Mouse (Mus musculus): Measurements from ENCODE around the gene Ppm1b. TPM values are rescaled to one million over a fixed set of nuclear protein-coding genes. Genes with fewer than 3 reads are reported as not detected.

The Ppm1b gene
- polyA plus RNA-seq, 1 experiment from 2014 or later: 63.4 TPM

- Histone ChIP-seq H3K4me2 (replicated peaks; ENCODE audit: low read depth, low read length) (no peak overlapping the region), H3K4me3 (ENCODE audit: low read depth, low read length) (no peak overlapping the region), H3K36me3 (ENCODE audit: control insufficient read depth, insufficient read depth, low read length) (no peaks in the 10 kb centered on the region), H3K4me1 (ENCODE audit: control insufficient read depth, insufficient read depth, low read length) (no peaks in the 10 kb centered on the region), H3K9ac (replicated peaks; ENCODE audit: low read depth, low read length) (no peak overlapping the region), H3K27ac (ENCODE audit: low read length) (no peak overlapping the region), H3K27me3 (ENCODE audit: control insufficient read depth, insufficient read depth, low read length) (no peaks in the 10 kb centered on the region), H3K9me3 (ENCODE audit: control insufficient read depth, low read depth, low read length) (no peaks in the 10 kb centered on the region)
- WGBS: 91% methylated on average over 5 of the region's 5 CpGs
- no peak for ATAC-seq (ENCODE audit: insufficient number of reproducible peaks, insufficient read depth, low FRiP score, low read depth)
These were observed 19.7 kb upstream of the Ppm1b start for GRCm38 (mm10) chr17:84936809-84937208.

GRCm38 (mm10) chr17:84937220-84937619, 19.3 kb upstream of the Ppm1b start:
- ATAC-seq (ENCODE audit: insufficient number of reproducible peaks, insufficient read depth, low FRiP score, low read depth): no peak
- Histone ChIP-seq H3K4me1 (ENCODE audit: control insufficient read depth, insufficient read depth, low read length) (no peaks in the 10 kb centered on the region), H3K4me2 (replicated peaks; ENCODE audit: low read depth, low read length) (no peak overlapping the region), H3K36me3 (ENCODE audit: control insufficient read depth, insufficient read depth, low read length) (no peaks in the 10 kb centered on the region), H3K9me3 (ENCODE audit: control insufficient read depth, low read depth, low read length) (no peaks in the 10 kb centered on the region), H3K27ac (ENCODE audit: low read length) (no peak overlapping the region), H3K9ac (replicated peaks; ENCODE audit: low read depth, low read length) (no peak overlapping the region), H3K4me3 (ENCODE audit: low read depth, low read length) (no peak overlapping the region), H3K27me3 (ENCODE audit: control insufficient read depth, insufficient read depth, low read length) (no peaks in the 10 kb centered on the region)
- WGBS: 90% methylated on average over 7 of the region's 7 CpGs

- no peak overlapping the region for H3K4me2 ChIP-seq (replicated peaks; ENCODE audit: low read depth, low read length)
- no peak overlapping the region for H3K4me3 ChIP-seq (ENCODE audit: low read depth, low read length)
- 92% methylated on average over 4 of the region's 4 CpGs for WGBS
- H3K27me3 ChIP-seq (ENCODE audit: control insufficient read depth, insufficient read depth, low read length): no peaks in the 10 kb centered on the region
- H3K9ac ChIP-seq (replicated peaks; ENCODE audit: low read depth, low read length): no peak overlapping the region
- H3K9me3 ChIP-seq (ENCODE audit: control insufficient read depth, low read depth, low read length): no peaks in the 10 kb centered on the region
- no peaks in the 10 kb centered on the region for H3K36me3 ChIP-seq (ENCODE audit: control insufficient read depth, insufficient read depth, low read length)
- H3K4me1 ChIP-seq (ENCODE audit: control insufficient read depth, insufficient read depth, low read length): no peaks in the 10 kb centered on the region
- ATAC-seq (ENCODE audit: insufficient number of reproducible peaks, insufficient read depth, low FRiP score, low read depth): no peak
- H3K27ac ChIP-seq (ENCODE audit: low read length): no peak overlapping the region
These were observed 18.3 kb upstream of the Ppm1b start for GRCm38 (mm10) chr17:84938215-84938614.

- H3K4me1 ChIP-seq (ENCODE audit: control insufficient read depth, insufficient read depth, low read length): no peaks in the 10 kb centered on the region
- no peaks in the 10 kb centered on the region for H3K9me3 ChIP-seq (ENCODE audit: control insufficient read depth, low read depth, low read length)
- H3K9ac ChIP-seq (replicated peaks; ENCODE audit: low read depth, low read length): no peak overlapping the region
- 78% methylated on average over 9 of the region's 9 CpGs for WGBS
- H3K4me2 ChIP-seq (replicated peaks; ENCODE audit: low read depth, low read length): no peak overlapping the region
- no peaks in the 10 kb centered on the region for H3K27me3 ChIP-seq (ENCODE audit: control insufficient read depth, insufficient read depth, low read length)
- H3K4me3 ChIP-seq (ENCODE audit: low read depth, low read length): no peak overlapping the region
- no peak for ATAC-seq (ENCODE audit: insufficient number of reproducible peaks, insufficient read depth, low FRiP score, low read depth)
- H3K27ac ChIP-seq (ENCODE audit: low read length): no peak overlapping the region
- H3K36me3 ChIP-seq (ENCODE audit: control insufficient read depth, insufficient read depth, low read length): no peaks in the 10 kb centered on the region
These were observed 16.4 kb upstream of the Ppm1b start for GRCm38 (mm10) chr17:84940017-84940731.

- Histone ChIP-seq H3K4me3 (ENCODE audit: low read depth, low read length) (no peak overlapping the region), H3K27me3 (ENCODE audit: control insufficient read depth, insufficient read depth, low read length) (no peaks in the 10 kb centered on the region), H3K4me2 (replicated peaks; ENCODE audit: low read depth, low read length) (no peak overlapping the region), H3K9me3 (ENCODE audit: control insufficient read depth, low read depth, low read length) (no peaks in the 10 kb centered on the region), H3K4me1 (ENCODE audit: control insufficient read depth, insufficient read depth, low read length) (no peaks in the 10 kb centered on the region), H3K9ac (replicated peaks; ENCODE audit: low read depth, low read length) (no peak overlapping the region), H3K27ac (ENCODE audit: low read length) (no peak overlapping the region), H3K36me3 (ENCODE audit: control insufficient read depth, insufficient read depth, low read length) (no peaks in the 10 kb centered on the region)
- 85% methylated on average over 13 of the region's 13 CpGs for WGBS
- ATAC-seq (ENCODE audit: insufficient number of reproducible peaks, insufficient read depth, low FRiP score, low read depth): no peak
These were observed 15.2 kb upstream of the Ppm1b start for GRCm38 (mm10) chr17:84941291-84941868.

- 74% methylated on average over 10 of the region's 10 CpGs for WGBS
- Histone ChIP-seq H3K9ac (replicated peaks; ENCODE audit: low read depth, low read length) (no peak overlapping the region), H3K4me1 (ENCODE audit: control insufficient read depth, insufficient read depth, low read length) (no peaks in the 10 kb centered on the region), H3K36me3 (ENCODE audit: control insufficient read depth, insufficient read depth, low read length) (no peaks in the 10 kb centered on the region), H3K4me2 (replicated peaks; ENCODE audit: low read depth, low read length) (no peak overlapping the region), H3K9me3 (ENCODE audit: control insufficient read depth, low read depth, low read length) (no peaks in the 10 kb centered on the region), H3K4me3 (ENCODE audit: low read depth, low read length) (no peak overlapping the region), H3K27me3 (ENCODE audit: control insufficient read depth, insufficient read depth, low read length) (no peaks in the 10 kb centered on the region), H3K27ac (ENCODE audit: low read length) (no peak overlapping the region)
- no peak for ATAC-seq (ENCODE audit: insufficient number of reproducible peaks, insufficient read depth, low FRiP score, low read depth)
These were observed 14.0 kb upstream of the Ppm1b start for GRCm38 (mm10) chr17:84942358-84943032.

GRCm38 (mm10) chr17:84943033-84943393, 13.5 kb upstream of the Ppm1b start:
- H3K4me1 ChIP-seq (ENCODE audit: control insufficient read depth, insufficient read depth, low read length): no peaks in the 10 kb centered on the region

GRCm38 (mm10) chr17:84944348-84944747, 12.2 kb upstream of the Ppm1b start:
- Histone ChIP-seq H3K4me2 (replicated peaks; ENCODE audit: low read depth, low read length) (no peak overlapping the region), H3K9me3 (ENCODE audit: control insufficient read depth, low read depth, low read length) (no peaks in the 10 kb centered on the region), H3K9ac (replicated peaks; ENCODE audit: low read depth, low read length) (no peak overlapping the region), H3K36me3 (ENCODE audit: control insufficient read depth, insufficient read depth, low read length) (no peaks in the 10 kb centered on the region), H3K4me3 (ENCODE audit: low read depth, low read length) (no peak overlapping the region), H3K27me3 (ENCODE audit: control insufficient read depth, insufficient read depth, low read length) (no peaks in the 10 kb centered on the region), H3K4me1 (ENCODE audit: control insufficient read depth, insufficient read depth, low read length) (no peaks in the 10 kb centered on the region), H3K27ac (ENCODE audit: low read length) (no peak overlapping the region)
- WGBS: 85% methylated on average over 6 of the region's 6 CpGs
- ATAC-seq (ENCODE audit: insufficient number of reproducible peaks, insufficient read depth, low FRiP score, low read depth): no peak

More at GRCm38 (mm10) chr17:84943033-84943393, 13.5 kb upstream of the Ppm1b start:
- H3K27me3 ChIP-seq (ENCODE audit: control insufficient read depth, insufficient read depth, low read length): no peaks in the 10 kb centered on the region
- H3K4me3 ChIP-seq (ENCODE audit: low read depth, low read length): no peak overlapping the region
- H3K36me3 ChIP-seq (ENCODE audit: control insufficient read depth, insufficient read depth, low read length): no peaks in the 10 kb centered on the region
- ATAC-seq (ENCODE audit: insufficient number of reproducible peaks, insufficient read depth, low FRiP score, low read depth): no peak
- no peak overlapping the region for H3K9ac ChIP-seq (replicated peaks; ENCODE audit: low read depth, low read length)
- no peaks in the 10 kb centered on the region for H3K9me3 ChIP-seq (ENCODE audit: control insufficient read depth, low read depth, low read length)
- WGBS: 51% methylated on average over 2 of the region's 2 CpGs
- H3K27ac ChIP-seq (ENCODE audit: low read length): no peak overlapping the region
- H3K4me2 ChIP-seq (replicated peaks; ENCODE audit: low read depth, low read length): no peak overlapping the region

Measured in stomach, embryonic 14.5 days (tissue).